Mouse (Mus musculus) adrenal gland, postnatal 10 days (tissue): ENCODE measurements at regions not wholly inside any gene's neighbourhood (a gene's known extent, or its start where the extent isn't known, plus 50 kb on each side); places are given as distances from the start of the nearest gene placed in this dataset.

Experiments
- DNase-seq: peaks from one replicate; pipeline ENCODE4 v3.0.0; 2021; ENCODE audit warnings: mixed read lengths

- DNase-seq: no peak
Observed at GRCm38 (mm10) chr5:51922494-51922893, 267.8 kb downstream of the Dhx15 start.

GRCm38 (mm10) chr5:51917812-51918448 is 272.4 kb downstream of the Dhx15 start:
- peak; percentile 10 for DNase-seq

GRCm38 (mm10) chr5:51914731-51915130 is 275.6 kb downstream of the Dhx15 start:
- DNase-seq: no peak

GRCm38 (mm10) chr5:51908861-51909260 is 281.5 kb downstream of the Dhx15 start:
- peak; percentile 15 for DNase-seq

- no peak for DNase-seq
Observed at GRCm38 (mm10) chr5:51906315-51907109, 283.8 kb downstream of the Dhx15 start.

- DNase-seq: no peak
Observed at GRCm38 (mm10) chr5:51894159-51894558, 296.2 kb downstream of the Dhx15 start.

GRCm38 (mm10) chr5:51891341-51891740 is 299.0 kb downstream of the Dhx15 start:
- no peak for DNase-seq

GRCm38 (mm10) chr5:51888404-51888803 is 301.9 kb downstream of the Dhx15 start:
- no peak for DNase-seq

- no peak for DNase-seq
Observed at GRCm38 (mm10) chr5:51882594-51882993, 307.7 kb downstream of the Dhx15 start.

GRCm38 (mm10) chr5:51882173-51882572 is 308.1 kb downstream of the Dhx15 start:
- DNase-seq: no peak

GRCm38 (mm10) chr5:51876846-51877245 is 309.3 kb upstream of the Ppargc1a start:
- no peak for DNase-seq

- no peak for DNase-seq
Observed at GRCm38 (mm10) chr5:51873571-51873970, 306.0 kb upstream of the Ppargc1a start.

GRCm38 (mm10) chr5:51871735-51872134 is 304.2 kb upstream of the Ppargc1a start:
- DNase-seq: no peak

GRCm38 (mm10) chr5:51868223-51868713 is 300.7 kb upstream of the Ppargc1a start:
- DNase-seq: peak; percentile 64

- no peak for DNase-seq
Observed at GRCm38 (mm10) chr5:51866002-51866401, 298.5 kb upstream of the Ppargc1a start.

GRCm38 (mm10) chr5:51860496-51860895 is 293.0 kb upstream of the Ppargc1a start:
- DNase-seq: no peak

- no peak for DNase-seq
Observed at GRCm38 (mm10) chr5:51853456-51854124, 286.1 kb upstream of the Ppargc1a start.

GRCm38 (mm10) chr5:51850091-51850490 is 282.6 kb upstream of the Ppargc1a start:
- no peak for DNase-seq

- no peak for DNase-seq
Observed at GRCm38 (mm10) chr5:51849236-51849635, 281.7 kb upstream of the Ppargc1a start.

- no peak for DNase-seq
Observed at GRCm38 (mm10) chr5:51842189-51842588, 274.7 kb upstream of the Ppargc1a start.

- no peak for DNase-seq
Observed at GRCm38 (mm10) chr5:51841763-51842162, 274.2 kb upstream of the Ppargc1a start.

- no peak for DNase-seq
Observed at GRCm38 (mm10) chr5:51840638-51841329, 273.3 kb upstream of the Ppargc1a start.
